Mouse (Mus musculus) common myeloid progenitor, adult 5-6 weeks (primary cell): ENCODE data around the gene Mybphl. TPM values are rescaled to one million over a fixed set of nuclear protein-coding genes. Genes with fewer than 3 reads are reported as not detected.

Experiments used
- ATAC-seq: replicated peaks from 2 replicates; pipeline ENCODE4 v1.8.0; 2016; ENCODE audit warnings: low read depth, mild to moderate bottlenecking, moderate TSS enrichment, inconsistent platforms; ENCODE audit not compliant: poor library complexity, severe bottlenecking
- total RNA-seq: library from RNA; stranded (forward); fragments of 200-1000, 187-1606 nt; gene quantifications from 2 replicates; pipeline ENCODE4 v1.2.3, GENCODE M21; 2017

Gene Mybphl
- not detected in 2 replicates for total RNA-seq

GRCm38 (mm10) chr3:108364270-108364995, at the start of gene Mybphl:
Gene Mybphl (plus strand): TSS chr3:108364911.
- ATAC-seq = no peak

- ATAC-seq = no peak
Measured at GRCm38 (mm10) chr3:108318517-108318916, 46.2 kb upstream of the Mybphl start.

- 0 out of 2 replicates have a peak, but pooled peaks have one; percentile 29 for ATAC-seq
Measured at GRCm38 (mm10) chr3:108321671-108322070, 43.0 kb upstream of the Mybphl start.

- no peak for ATAC-seq
Measured at GRCm38 (mm10) chr3:108322136-108322535, 42.6 kb upstream of the Mybphl start.

- ATAC-seq = 0 out of 2 replicates have a peak, but pooled peaks have one; percentile 39
Measured at GRCm38 (mm10) chr3:108322962-108323361, 41.7 kb upstream of the Mybphl start.

GRCm38 (mm10) chr3:108324837-108325236, 39.9 kb upstream of the Mybphl start:
- no peak for ATAC-seq

GRCm38 (mm10) chr3:108325521-108325920, 39.2 kb upstream of the Mybphl start:
- no peak for ATAC-seq

- no peak for ATAC-seq
Measured at GRCm38 (mm10) chr3:108327275-108327674, 37.4 kb upstream of the Mybphl start.

GRCm38 (mm10) chr3:108327916-108328315, 36.8 kb upstream of the Mybphl start:
- no peak for ATAC-seq

GRCm38 (mm10) chr3:108328441-108328841, 36.3 kb upstream of the Mybphl start:
- ATAC-seq = peak; percentile 88

GRCm38 (mm10) chr3:108330812-108331211, 33.9 kb upstream of the Mybphl start:
- no peak for ATAC-seq

- ATAC-seq = no peak
Measured at GRCm38 (mm10) chr3:108336878-108337277, 27.8 kb upstream of the Mybphl start.

- no peak for ATAC-seq
Measured at GRCm38 (mm10) chr3:108341040-108341439, 23.7 kb upstream of the Mybphl start.

- ATAC-seq = no peak
Measured at GRCm38 (mm10) chr3:108342185-108342584, 22.5 kb upstream of the Mybphl start.

- peak; percentile 68 for ATAC-seq
Measured at GRCm38 (mm10) chr3:108345855-108346254, 18.9 kb upstream of the Mybphl start.

GRCm38 (mm10) chr3:108348376-108348775, 16.3 kb upstream of the Mybphl start:
- no peak for ATAC-seq

- no peak for ATAC-seq
Measured at GRCm38 (mm10) chr3:108355245-108355644, 9.5 kb upstream of the Mybphl start.

GRCm38 (mm10) chr3:108357051-108357450, 7.7 kb upstream of the Mybphl start:
- ATAC-seq = no peak

GRCm38 (mm10) chr3:108358445-108358844, 6.3 kb upstream of the Mybphl start:
- ATAC-seq = no peak

GRCm38 (mm10) chr3:108360894-108361293, 3.8 kb upstream of the Mybphl start:
- ATAC-seq = peak; percentile 42

GRCm38 (mm10) chr3:108363626-108364025, 1.1 kb upstream of the Mybphl start:
- ATAC-seq = 0 out of 2 replicates have a peak, but pooled peaks have one; percentile 23

GRCm38 (mm10) chr3:108367173-108367572, 2.5 kb downstream of the Mybphl start:
- no peak for ATAC-seq
